Mouse (Mus musculus): ENCODE data around the gene Prkd3. TPM values are rescaled to one million over a fixed set of nuclear protein-coding genes. Genes with fewer than 3 reads are reported as not detected.

The Prkd3 gene
- polyA plus RNA-seq, 1 experiment from 2014 or later = 9.9 TPM

DNA sequence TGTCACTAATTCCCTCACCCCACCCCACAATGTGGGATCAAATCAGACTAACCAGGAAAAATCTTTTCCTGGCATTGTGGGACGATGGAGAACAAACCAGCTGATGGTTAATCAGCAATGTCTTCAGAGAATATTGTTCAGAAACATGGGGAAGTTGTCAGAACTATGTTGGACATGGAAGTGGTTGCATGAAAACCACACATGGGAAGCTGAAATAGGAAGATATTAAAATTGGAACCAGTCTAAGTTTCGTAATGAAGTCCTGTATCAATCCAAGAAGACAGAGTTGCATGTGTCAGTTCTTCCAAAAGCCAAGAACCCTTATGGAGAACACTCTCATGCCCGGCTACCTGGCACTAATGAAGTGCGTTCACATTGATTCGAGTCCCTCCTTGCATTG, 11.0 kb upstream of the Prkd3 start:
- Histone ChIP-seq H3K4me2 (replicated peaks; ENCODE audit: low read depth) (no peak overlapping the region), H3K9ac (ENCODE audit: low read depth, low read length) (no peak overlapping the region), H3K9me3 (ENCODE audit: control insufficient read depth) (no peaks in the 10 kb centered on the region), H3K4me1 (replicated peaks; ENCODE audit: control insufficient read depth, insufficient read depth, low read length) (no peaks in the 10 kb centered on the region), H3K36me3 (ENCODE audit: control insufficient read depth, insufficient read depth) (no peaks in the 10 kb centered on the region), H3K27ac (ENCODE audit: low read depth, low read length) (no peak overlapping the region), H3K27me3 (replicated peaks; ENCODE audit: control insufficient read depth, insufficient read depth, low read length) (no peaks in the 10 kb centered on the region), H3K4me3 (ENCODE audit: low read depth, low read length) (no peak overlapping the region)
- TF ChIP-seq CTCF (IDR thresholded peaks at IDR 0.05; ENCODE audit: low read depth) = no peak
- 87% methylated on average over 5 of the region's 5 CpGs for WGBS
- ATAC-seq = no peak

DNA sequence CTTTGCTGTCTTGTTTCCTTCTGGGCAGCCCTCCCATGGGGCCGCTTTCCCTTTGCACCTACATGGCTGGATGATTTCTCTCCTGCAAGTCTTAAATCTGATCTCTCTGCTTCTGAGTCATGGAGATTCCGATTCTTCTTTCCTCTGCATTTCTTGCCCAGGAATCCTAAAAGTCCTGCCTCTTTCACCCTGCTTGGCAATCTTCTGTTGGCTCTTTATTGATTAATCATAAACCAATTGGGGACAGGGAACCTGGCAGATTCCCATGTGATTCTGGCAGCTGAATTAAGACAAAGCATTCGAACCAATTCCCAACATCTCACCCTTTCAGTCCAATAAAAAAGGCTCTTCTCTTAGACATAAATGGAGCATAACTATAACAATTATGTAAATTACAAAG, 8.6 kb upstream of the Prkd3 start:
- WGBS = 60% methylated on average over 3 of the region's 3 CpGs

DNA sequence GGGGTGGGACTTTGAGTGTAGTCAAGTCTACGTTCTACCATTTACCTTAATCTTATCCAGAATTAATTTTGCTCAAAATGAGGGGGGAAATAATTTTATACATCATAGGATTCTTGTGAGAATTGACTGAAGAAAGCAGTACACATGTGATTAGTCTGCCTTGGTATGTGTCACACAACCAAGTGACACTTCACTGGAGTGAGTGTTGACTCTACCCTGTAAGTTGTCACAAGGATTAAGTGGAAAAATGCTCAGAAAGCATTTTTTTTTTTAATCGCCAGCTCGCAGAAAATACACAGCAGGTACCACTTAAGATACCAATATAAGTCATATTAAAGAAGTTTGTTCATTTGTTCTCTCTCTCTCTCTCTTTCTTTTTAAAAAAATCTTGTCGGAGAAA, 3.9 kb upstream of the Prkd3 start:
- Histone ChIP-seq H3K4me2 (replicated peaks; ENCODE audit: low read depth) (no peak overlapping the region), H3K36me3 (ENCODE audit: control insufficient read depth, insufficient read depth) (no peaks in the 10 kb centered on the region), H3K9ac (ENCODE audit: low read depth, low read length) (no peak overlapping the region), H3K4me1 (replicated peaks; ENCODE audit: control insufficient read depth, insufficient read depth, low read length) (no peaks in the 10 kb centered on the region), H3K9me3 (ENCODE audit: control insufficient read depth) (no peaks in the 10 kb centered on the region), H3K27ac (ENCODE audit: low read depth, low read length) (no peak overlapping the region), H3K27me3 (replicated peaks; ENCODE audit: control insufficient read depth, insufficient read depth, low read length) (no peaks in the 10 kb centered on the region), H3K4me3 (ENCODE audit: low read depth, low read length) (no peak overlapping the region)
- TF ChIP-seq CTCF (IDR thresholded peaks at IDR 0.05; ENCODE audit: low read depth) = no peak
- 71% methylated on average over 4 of the region's 4 CpGs for WGBS
- ATAC-seq = no peak

More for the DNA sequence above, 8.6 kb upstream of the Prkd3 start:
- no peaks in the 10 kb centered on the region for H3K27me3 ChIP-seq (replicated peaks; ENCODE audit: control insufficient read depth, insufficient read depth, low read length)
- no peak overlapping the region for H3K9ac ChIP-seq (ENCODE audit: low read depth, low read length)
- no peak overlapping the region for H3K27ac ChIP-seq (ENCODE audit: low read depth, low read length)
- H3K36me3 ChIP-seq (ENCODE audit: control insufficient read depth, insufficient read depth) = no peaks in the 10 kb centered on the region
- no peak for TF ChIP-seq CTCF (IDR thresholded peaks at IDR 0.05; ENCODE audit: low read depth)
- no peak overlapping the region for H3K4me3 ChIP-seq (ENCODE audit: low read depth, low read length)
- H3K4me2 ChIP-seq (replicated peaks; ENCODE audit: low read depth) = no peak overlapping the region
- no peak for ATAC-seq
- H3K4me1 ChIP-seq (replicated peaks; ENCODE audit: control insufficient read depth, insufficient read depth, low read length) = no peaks in the 10 kb centered on the region
- no peaks in the 10 kb centered on the region for H3K9me3 ChIP-seq (ENCODE audit: control insufficient read depth)

DNA sequence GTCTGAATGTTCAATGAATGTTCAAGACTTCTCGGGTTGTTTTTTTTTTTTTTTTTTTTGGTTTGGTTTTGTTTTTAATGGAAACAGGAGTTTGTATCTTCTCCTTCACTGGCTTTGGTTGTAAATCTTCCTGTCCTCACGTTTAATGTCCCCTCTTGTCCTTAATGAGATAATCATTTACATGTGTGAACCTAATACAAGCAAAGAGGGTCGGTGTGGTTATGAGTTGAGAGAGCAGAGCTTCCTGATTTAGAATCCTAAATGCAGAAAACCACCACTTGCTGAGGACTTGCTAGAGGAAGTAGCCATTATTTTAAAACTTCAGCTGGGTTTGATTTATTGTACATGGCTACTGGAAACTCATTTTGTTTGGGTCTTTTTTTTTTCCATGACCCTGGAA, 2.1 kb upstream of the Prkd3 start:
- 39% methylated on average over 3 of the region's 3 CpGs for WGBS
- H3K4me2 ChIP-seq (replicated peaks; ENCODE audit: low read depth) = no peak overlapping the region

DNA sequence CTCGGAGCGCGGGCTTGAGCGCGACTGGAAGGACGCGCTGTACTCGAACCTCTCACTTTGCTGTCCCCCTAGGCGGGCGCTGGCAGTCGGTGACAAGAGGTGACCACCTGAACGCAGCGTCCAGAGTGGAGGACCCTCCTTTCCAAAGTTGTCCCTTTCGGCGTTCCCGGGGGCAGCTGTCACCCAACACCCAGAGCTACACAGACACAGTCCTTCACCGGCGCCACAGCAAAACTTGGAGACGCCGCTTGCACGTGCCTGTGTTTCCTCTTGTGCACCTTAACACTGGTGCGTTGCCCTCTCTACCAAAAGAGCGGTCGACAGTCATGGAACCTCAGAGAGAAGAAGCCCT, 344 bp upstream of the Prkd3 start:
- peak overlapping the region; percentile 79 for H3K4me3 ChIP-seq (ENCODE audit: low read depth, low read length)
- H3K9me3 ChIP-seq (ENCODE audit: control insufficient read depth) = no peaks in the 10 kb centered on the region
- H3K27me3 ChIP-seq (replicated peaks; ENCODE audit: control insufficient read depth, insufficient read depth, low read length) = no peaks in the 10 kb centered on the region
- H3K4me2 ChIP-seq (replicated peaks; ENCODE audit: low read depth) = peak overlapping the region; percentile 95
- peak overlapping the region; percentile 79 for H3K9ac ChIP-seq (ENCODE audit: low read depth, low read length)
- H3K4me1 ChIP-seq (replicated peaks; ENCODE audit: control insufficient read depth, insufficient read depth, low read length) = 0 out of 2 replicates have a peak, but pooled peaks cover 3% of the 10 kb centered on the region
- peak; percentile 36 for ATAC-seq
- TF ChIP-seq CTCF (IDR thresholded peaks at IDR 0.05; ENCODE audit: low read depth) = no peak
- no peak overlapping the region for H3K27ac ChIP-seq (ENCODE audit: low read depth, low read length)
- WGBS = 1% methylated on average over 24 of the region's 24 CpGs
- no peaks in the 10 kb centered on the region for H3K36me3 ChIP-seq (ENCODE audit: control insufficient read depth, insufficient read depth)

More for the DNA sequence above, 2.1 kb upstream of the Prkd3 start:
- no peaks in the 10 kb centered on the region for H3K36me3 ChIP-seq (ENCODE audit: control insufficient read depth, insufficient read depth)
- no peak for ATAC-seq
- no peak overlapping the region for H3K9ac ChIP-seq (ENCODE audit: low read depth, low read length)
- H3K9me3 ChIP-seq (ENCODE audit: control insufficient read depth) = no peaks in the 10 kb centered on the region
- TF ChIP-seq CTCF (IDR thresholded peaks at IDR 0.05; ENCODE audit: low read depth) = no peak
- no peak overlapping the region for H3K27ac ChIP-seq (ENCODE audit: low read depth, low read length)
- H3K27me3 ChIP-seq (replicated peaks; ENCODE audit: control insufficient read depth, insufficient read depth, low read length) = no peaks in the 10 kb centered on the region
- no peak overlapping the region for H3K4me3 ChIP-seq (ENCODE audit: low read depth, low read length)
- no peaks in the 10 kb centered on the region for H3K4me1 ChIP-seq (replicated peaks; ENCODE audit: control insufficient read depth, insufficient read depth, low read length)

DNA sequence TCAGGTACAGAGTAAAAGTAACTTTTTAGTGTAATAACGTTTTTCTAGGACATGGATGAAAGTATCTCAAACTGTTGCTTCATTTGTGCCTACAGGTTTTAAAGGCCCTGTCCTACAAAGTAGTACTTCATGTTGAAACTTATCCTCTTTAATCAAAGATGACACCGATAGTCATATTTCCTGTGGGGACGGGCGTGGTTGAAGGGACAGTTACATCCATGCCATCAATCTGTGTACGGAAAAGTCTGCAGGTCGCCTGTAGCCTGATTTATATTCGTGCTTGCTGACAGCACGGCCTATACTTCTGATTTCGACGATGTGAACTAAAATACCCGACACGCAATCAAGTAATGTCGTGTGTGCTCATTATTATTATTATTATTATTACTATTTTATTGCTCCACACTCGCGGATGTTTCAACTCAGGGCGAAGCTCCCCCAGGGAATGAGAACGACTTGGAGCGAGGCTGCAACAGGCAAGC, 849 bp downstream of the Prkd3 start:
- WGBS = 3% methylated on average over 18 of the region's 18 CpGs
- Histone ChIP-seq H3K36me3 (ENCODE audit: control insufficient read depth, insufficient read depth) (no peaks in the 10 kb centered on the region), H3K4me1 (replicated peaks; ENCODE audit: control insufficient read depth, insufficient read depth, low read length) (0 out of 2 replicates have a peak, but pooled peaks cover 5% of the 10 kb centered on the region), H3K27me3 (replicated peaks; ENCODE audit: control insufficient read depth, insufficient read depth, low read length) (no peaks in the 10 kb centered on the region), H3K4me2 (replicated peaks; ENCODE audit: low read depth) (peak overlapping the region; percentile 95), H3K27ac (ENCODE audit: low read depth, low read length) (peak overlapping the region; percentile 62; the same call in 1 of the 2 replicates), H3K9me3 (ENCODE audit: control insufficient read depth) (no peaks in the 10 kb centered on the region), H3K4me3 (ENCODE audit: low read depth, low read length) (peak overlapping the region; percentile 79), H3K9ac (ENCODE audit: low read depth, low read length) (peak overlapping the region; percentile 79)
- no peak for TF ChIP-seq CTCF (IDR thresholded peaks at IDR 0.05; ENCODE audit: low read depth)
- ATAC-seq = no peak

DNA sequence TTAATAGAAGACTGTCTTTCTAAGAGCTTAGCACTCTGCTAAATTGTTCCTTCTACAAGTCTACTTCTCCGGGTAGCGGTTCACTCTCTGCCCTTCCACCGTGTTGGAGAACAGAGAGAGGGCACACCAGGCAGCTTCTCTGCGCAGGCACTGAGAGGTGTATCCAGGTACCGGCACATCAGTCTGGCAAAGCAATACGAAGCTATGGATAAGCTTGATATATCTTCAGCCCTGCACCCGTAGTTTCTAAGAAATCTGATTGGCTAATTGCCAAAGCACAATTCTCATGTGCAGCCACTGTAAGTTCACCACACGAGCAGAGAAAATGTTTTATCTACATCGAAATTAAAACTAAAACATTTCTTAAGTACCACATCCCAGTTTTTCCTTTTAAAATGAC, 2.2 kb downstream of the Prkd3 start:
- no peaks in the 10 kb centered on the region for H3K36me3 ChIP-seq (ENCODE audit: control insufficient read depth, insufficient read depth)
- 0 out of 2 replicates have a peak, but pooled peaks cover 5% of the 10 kb centered on the region for H3K4me1 ChIP-seq (replicated peaks; ENCODE audit: control insufficient read depth, insufficient read depth, low read length)
- no peak for TF ChIP-seq CTCF (IDR thresholded peaks at IDR 0.05; ENCODE audit: low read depth)
- H3K4me2 ChIP-seq (replicated peaks; ENCODE audit: low read depth) = peak overlapping the region; percentile 95; the same call in 1 of the 2 replicates
- WGBS = 32% methylated on average over 9 of the region's 9 CpGs
- no peaks in the 10 kb centered on the region for H3K9me3 ChIP-seq (ENCODE audit: control insufficient read depth)
- H3K9ac ChIP-seq (ENCODE audit: low read depth, low read length) = no peak overlapping the region
- ATAC-seq = no peak
- no peak overlapping the region for H3K27ac ChIP-seq (ENCODE audit: low read depth, low read length)
- no peak overlapping the region for H3K4me3 ChIP-seq (ENCODE audit: low read depth, low read length)
- H3K27me3 ChIP-seq (replicated peaks; ENCODE audit: control insufficient read depth, insufficient read depth, low read length) = no peaks in the 10 kb centered on the region
